Mouse (Mus musculus): Measurements from ENCODE around the gene Rps6ka5.

- TF ChIP-seq CTCF (conservative IDR thresholded peaks at IDR 0.05; ENCODE audit: insufficient read depth, insufficient read length, low read depth, low read length): no peak
- TF ChIP-seq POLR2A (IDR thresholded peaks at IDR 0.05; ENCODE audit: low read depth, low read length): no peak
These were observed 97.5 kb downstream of the Rps6ka5 start for GRCm38 (mm10) chr12:100629126-100629920.

All from kidney, adult 2 months (tissue).